Mouse (Mus musculus): ENCODE measurements around the gene Rbpjl.

DNA sequence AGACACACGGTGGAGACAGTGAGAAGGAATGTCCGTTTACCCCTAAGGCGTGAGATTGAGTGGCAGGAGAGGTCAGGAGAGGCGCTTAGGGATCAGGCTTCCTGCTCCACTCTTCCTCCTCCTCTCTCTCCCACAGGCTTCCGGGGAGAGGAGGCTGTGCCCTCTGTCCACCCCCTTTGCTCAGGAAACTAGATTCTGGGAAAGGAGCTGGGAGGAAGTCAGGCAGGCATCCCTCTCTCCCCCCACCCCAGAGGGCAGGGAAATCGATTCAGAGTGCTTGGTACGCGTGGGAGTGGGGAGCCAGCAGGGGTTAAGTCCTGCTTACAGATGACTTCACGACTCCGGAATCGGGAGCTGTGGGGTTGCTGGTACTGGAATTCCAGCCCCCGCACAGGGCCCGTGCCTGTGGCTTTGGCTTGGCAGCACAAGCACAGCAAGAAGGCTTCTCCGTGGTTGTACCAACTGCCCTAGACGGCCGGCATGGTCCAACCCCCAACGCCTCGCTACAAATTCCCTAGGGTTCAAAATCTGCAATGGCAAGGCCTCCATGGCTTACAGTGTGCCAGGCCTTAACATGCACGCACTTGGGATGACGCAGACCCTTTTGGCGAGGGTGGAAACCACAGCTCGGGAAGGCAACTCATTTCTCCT, 29.7 kb downstream of the Rbpjl start:
- TF ChIP-seq CTCF (IDR thresholded peaks at IDR 0.05; ENCODE audit: low read depth, low read length) (no peak), POLR2A (IDR thresholded peaks at IDR 0.05; ENCODE audit: extremely low read depth, insufficient read depth, low read length) (0 out of 2 replicates have a peak, but pooled peaks have one; percentile 10)

All from liver, adult 2 months (tissue).